Mouse (Mus musculus): ENCODE measurements around the gene Adgrv1.

The Adgrv1 gene

DNA sequence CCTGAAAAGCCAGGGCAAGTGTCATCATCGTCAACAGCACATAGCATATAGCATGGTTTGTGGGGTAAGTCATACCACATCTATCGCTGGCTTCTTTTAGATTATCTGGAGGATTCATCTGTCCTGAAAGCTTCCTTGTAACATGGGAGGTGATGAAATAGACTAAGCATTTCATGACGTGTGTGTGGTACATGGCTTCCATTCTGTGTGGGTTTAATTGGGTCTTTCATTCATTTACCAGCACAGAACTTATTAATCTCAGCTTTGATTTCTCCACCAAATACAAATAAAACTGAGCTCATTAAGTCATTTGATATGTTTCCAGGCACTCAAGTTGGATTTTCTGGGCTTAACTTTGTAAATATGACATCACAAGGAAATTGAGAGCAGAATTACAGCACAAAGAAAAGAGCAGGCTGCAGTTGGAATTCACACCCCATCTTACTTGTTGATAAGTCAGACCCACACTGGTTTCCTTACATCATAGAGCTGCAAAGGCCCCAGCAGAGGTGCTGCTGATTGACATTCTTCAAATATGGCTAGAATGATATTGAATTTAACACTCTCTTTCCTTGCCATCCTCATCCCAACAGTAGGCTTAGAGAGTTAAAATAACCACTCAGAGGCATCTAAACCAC is 396.1 kb downstream of the Adgrv1 start:
- DNase-seq: no peak

DNA sequence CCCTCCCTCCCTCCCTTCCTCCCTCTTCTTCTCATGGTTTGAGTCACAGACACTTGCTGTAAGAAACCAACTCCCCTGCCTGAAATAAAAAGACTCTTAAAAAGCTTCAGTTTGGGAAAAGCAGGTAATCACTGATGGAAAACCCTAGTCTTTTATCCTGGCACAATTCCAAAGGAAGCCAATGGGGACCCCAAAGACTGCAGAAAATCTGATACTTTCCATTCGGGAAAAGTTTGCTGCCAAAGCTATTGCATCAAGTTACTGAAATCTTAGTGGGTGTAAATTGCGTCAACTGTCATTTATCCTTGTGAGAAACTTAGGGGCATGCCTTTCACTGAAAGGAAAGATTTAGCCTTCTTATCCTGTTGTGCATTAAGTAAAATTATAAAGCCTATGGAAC is 398.9 kb downstream of the Adgrv1 start:
- DNase-seq: no peak

DNA sequence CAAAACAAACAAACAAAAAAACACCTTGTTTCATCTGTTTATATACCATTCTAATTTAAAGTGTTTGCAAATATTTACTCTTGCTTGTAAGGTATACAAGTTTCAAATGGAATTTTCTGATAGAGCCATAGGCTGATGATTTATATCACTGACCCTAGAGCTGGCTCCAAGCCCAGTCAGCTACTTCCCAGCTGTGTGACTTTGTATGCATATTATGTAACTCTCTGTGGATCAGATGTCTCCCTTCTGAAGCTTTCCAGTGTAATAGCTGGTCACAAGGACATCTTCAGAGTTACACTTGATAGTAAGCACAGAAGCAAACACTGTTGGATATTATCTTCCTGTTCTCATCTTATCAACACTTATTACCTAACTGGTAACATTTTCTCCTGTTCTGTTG is 400.1 kb downstream of the Adgrv1 start:
- DNase-seq: peak; percentile 18 to 40

DNA sequence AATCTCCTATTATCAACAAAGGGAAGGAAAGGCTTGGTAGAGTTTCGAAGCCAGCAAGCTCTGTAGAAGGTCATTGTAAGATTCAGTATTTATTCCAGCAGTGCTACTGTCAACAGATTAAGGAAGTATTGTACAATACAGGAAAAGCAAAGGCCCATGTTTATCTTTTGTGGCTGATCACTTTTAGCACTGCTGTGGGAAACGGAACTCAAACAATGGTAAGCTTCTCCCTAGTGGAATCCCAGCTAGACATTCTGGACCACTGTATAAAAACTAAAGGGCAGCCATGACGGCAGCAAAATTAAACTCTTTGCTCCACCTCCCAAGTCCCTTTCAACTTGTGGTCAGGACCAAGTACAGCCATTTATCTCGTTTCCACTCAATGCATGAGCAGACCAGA is 402.8 kb downstream of the Adgrv1 start:
- DNase-seq: no peak

DNA sequence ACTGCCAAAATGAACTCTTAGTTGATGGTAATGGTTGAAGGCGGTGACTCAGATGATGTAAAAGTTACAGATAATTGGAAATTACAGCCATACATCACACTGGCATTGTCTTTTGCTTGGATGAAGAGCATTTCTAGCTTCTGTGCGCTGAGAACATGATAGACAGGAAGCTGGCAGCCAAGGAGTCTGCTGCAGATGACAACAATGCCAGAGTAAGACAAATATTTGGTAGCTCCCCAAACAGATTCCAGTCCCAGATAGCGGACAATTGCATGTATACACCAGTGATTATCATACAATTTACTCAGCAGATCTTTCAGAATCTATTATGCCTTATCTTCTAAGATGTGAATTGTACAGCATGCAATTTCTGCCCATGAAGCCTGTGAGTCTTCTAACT is 409.2 kb downstream of the Adgrv1 start:
- DNase-seq: no peak

DNA sequence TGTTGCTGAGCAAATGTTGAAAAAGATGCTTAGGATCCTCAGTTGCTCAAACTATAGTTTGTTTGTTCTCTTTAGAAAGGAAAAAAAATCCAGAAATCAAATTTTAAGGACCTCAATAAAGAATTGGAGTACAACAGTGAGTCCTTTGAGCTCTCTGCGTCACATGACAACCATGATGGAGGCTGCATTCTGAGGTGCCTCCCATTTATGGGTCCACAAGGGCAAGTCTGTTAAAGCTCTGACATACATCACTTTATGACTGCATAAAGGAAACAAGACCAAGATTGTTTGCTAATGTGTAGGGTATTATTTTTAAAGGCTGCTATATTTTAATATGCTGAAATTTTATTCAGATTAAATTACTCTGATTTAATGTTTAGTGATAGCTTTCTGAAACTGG is 410.6 kb downstream of the Adgrv1 start:
- no peak for DNase-seq

DNA sequence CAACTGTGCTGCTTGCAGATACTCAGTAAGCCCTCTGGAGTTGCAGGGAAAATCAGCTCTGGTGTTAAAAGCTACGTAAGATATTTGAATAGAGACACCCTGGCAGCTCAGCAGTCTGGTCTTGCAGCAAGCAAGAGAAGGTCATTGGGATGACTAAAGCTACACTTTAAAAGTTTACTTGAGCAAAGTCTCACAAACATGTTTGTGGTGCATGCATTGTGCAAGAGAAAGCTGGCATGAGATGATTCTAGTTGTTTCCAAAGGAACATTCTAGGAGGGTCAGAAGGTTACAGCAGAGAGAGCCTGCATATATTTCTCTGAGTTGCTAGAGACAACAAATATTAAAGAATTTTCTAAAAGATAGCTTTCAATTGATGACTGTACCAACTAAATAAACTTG is 421.5 kb downstream of the Adgrv1 start:
- no peak for DNase-seq

DNA sequence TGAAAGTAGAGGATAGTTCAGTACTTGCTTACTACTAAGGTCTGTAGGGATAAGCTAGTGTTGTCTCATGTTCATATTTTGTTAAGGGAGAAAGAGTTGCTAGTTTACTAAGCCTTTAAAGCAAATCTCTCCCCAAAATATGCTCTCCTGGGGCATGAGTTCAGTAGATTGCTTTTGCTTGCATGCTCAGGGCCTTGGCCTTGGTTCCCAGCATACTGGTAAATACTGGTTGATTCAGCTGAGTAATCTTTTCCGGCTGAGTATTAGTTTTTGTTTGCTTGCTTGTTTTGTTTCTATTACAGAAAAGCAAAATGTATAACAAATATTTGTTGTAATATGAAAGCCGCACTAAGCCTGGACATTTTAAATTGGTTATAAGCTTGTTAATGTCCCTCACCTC is 422.4 kb downstream of the Adgrv1 start:
- no peak for DNase-seq

DNA sequence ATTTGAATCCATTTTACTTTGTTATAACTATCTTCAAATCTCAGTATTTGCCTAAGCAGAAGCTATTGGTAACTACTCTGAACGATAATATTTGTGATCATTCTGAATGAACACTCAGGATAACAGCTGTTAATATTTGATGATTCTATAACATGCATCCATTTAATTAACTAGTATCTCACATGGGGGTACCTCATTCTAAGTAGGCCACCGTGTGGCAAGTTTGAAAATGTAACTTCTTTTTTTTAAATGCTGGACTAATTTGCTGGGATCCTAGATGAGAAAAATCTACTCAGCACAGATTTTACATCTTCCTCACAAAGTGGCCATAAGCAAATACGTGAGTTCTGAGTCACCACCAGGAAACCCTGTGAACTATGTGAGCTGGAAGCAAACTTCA is 423.1 kb downstream of the Adgrv1 start:
- DNase-seq: no peak

DNA sequence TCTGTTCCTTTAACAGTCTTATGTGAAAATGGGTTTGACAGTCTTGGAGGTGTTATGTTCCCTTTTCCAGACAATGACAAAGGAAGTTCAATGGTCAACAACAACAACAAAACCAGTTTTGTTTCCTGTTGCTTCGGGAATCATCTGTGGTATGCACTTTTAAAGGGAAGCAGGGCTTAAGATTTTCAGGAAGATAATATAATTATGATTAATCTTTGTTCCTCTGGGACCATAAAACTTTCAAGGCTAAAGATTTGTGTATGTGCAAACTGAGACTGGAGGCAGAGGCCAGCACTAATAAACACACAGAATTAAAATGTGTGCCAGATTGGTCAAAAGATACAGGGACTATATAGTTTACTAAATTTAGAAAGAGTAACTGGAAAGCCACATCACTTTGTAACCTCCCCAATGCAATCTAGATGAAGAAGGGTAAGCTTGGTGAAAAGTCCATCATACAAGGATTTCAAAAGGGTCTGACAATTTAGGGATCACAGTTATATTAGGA is 424.8 kb downstream of the Adgrv1 start:
- peak in 1 of 2 experiments; percentile 13 for DNase-seq

DNA sequence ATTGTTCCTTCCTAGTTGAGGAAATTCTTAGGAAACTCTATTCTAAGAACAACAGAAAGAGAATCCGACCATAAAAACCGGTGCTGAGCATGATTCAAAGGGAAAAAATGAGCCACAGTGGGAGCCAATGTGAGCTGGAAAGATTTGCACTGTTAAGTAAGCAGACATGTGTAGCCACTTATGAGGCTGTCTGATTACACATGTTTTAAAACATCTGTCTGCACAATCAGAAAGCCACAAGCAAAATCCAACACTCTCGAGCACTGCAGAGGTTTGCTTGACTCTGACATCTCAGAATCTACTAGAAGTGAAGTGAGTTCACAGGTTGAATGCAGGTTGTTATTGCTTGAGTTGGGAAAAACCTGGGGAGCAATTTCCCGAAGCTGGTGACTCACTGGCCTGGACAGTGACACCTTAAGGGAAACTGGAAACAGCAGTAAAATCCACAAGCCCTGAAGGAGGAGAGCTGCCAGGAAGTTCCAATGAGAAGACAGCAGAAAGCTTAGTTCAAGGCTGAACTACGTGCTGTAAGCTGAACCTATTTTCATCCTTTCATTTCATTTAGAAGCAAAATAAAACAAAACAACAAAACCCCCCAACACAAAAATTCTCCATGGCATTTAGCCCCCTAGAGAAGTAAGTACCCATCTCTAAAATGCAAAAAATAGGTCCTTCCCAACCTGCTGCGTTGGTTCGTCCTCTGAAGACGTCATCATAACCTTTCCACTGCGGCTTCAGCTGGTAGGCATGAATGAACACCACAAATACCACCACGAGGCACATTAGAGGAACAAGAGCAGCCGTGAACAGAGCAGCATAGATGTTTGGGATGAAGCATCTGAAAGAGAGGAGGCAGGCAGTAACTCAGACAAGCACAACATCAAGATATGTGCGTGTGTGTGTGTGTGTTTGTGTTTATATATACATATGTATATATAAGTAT is 450.7 kb downstream of the Adgrv1 start:
- peak in 1 of 2 experiments; percentile 5 for DNase-seq

DNA sequence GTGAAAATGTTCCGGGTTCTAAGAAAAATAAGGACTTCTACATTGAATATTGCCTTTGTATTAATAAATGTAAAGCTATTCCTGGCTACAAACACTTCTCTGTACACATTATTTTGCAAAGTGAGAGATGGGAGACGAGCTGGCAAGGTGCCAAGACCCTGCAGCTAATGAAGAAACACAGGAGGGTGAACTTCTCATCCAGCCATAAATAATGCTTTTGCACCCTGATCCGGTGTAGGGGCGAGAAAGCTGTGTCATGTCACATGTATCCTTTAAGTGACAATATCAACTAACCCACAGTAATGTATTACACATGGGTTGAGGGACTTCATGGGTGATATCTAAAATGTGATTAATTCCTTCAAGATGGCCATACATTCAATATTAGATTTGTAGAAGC is 451.5 kb downstream of the Adgrv1 start:
- DNase-seq: peak in 1 of 2 experiments; percentile 6

DNA sequence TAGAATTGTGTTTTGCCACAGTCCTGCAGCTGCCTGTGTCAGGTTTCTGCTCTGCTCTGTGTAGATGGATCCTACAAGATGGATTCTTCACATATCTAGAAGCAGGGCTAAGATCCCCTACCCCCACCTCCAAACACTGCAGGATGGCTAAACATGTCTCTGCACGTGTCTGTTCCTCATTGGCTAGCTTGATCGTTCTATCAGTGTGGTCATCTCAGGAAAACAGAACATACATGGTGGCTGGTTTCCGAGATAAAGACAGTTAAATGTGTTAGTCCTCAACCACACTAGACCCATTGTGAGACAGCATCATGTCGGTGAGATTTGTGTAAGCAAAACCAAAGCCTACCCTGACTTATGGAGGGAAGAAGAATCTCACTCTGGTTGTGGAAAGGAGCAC is 456.1 kb downstream of the Adgrv1 start:
- DNase-seq: no peak

DNA sequence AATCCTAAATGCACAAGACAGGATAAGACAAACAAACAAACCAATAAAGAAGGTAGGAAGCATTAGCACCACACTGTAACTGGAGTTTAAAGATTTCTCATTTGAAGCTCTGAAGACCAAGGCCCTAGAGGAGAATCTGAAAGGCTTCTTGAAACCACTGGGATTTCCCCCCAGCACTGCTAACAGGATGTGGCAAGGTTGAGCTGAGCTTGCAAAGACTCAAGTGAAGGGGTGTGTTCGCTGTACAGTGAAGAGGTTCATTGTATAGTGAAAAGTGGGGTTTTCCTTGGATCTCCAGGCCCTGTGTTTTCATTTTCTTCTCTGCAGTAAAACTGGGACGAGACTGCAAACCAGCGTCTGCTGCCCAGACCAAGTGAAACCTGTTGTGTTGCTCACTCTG is 456.9 kb downstream of the Adgrv1 start:
- DNase-seq: no peak

DNA sequence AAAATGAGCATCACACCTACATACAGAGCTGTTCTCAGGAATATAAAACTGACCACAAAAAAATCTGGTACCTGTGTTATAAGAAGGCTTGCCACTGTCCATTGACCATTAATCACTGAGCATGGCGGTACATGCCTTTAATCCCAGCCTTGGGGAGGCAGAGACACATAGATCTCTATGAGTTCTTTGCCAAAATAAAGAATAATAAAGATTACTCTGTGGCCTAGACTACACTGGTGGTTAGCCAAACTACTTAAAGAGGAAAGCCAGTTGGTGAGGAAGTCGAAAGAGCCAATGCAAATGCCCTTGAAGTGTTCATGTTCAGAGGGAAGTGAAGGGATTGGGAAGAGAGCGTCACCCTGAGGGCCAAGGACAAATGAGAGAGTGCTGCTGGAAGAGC is 461.8 kb downstream of the Adgrv1 start:
- DNase-seq: no peak

DNA sequence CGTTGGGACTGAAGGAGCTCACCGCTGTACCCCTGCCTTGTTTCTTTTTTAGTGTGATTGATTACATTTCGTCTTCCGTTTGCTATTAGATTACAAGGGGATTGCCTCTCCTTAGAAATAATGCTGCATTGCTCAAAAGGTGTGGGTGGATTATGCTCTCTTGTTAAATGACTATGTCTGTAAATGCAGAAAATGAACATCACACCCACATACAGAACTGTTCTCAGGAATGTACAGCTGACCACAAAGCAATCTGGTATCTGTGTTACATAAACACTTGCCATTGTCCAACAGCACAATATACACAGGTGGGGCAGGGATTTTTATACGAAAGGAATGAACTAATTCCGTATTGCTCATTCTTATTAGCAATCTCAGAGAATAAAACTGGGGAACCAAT is 465.5 kb downstream of the Adgrv1 start:
- DNase-seq: no peak

DNA sequence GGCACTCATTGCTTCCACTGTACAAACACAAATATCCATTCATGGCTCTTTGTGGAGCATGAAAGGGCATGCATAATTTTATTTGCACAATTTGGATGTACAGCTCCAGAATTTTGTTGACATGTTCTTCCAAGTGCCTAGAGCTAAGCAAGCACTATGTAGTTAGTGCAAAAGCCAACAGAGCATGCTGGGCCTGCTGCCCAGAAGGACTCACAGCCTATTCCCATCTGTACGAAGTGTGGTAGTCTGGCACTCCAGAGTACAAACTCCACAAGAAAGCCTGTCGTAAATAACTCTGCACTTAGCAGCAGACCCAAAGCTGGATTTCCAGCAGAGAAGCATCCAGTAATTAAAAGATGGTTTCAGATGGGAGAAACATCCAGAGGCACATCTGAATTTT is 473.1 kb downstream of the Adgrv1 start:
- peak in 1 of 2 experiments; percentile 24 for DNase-seq

DNA sequence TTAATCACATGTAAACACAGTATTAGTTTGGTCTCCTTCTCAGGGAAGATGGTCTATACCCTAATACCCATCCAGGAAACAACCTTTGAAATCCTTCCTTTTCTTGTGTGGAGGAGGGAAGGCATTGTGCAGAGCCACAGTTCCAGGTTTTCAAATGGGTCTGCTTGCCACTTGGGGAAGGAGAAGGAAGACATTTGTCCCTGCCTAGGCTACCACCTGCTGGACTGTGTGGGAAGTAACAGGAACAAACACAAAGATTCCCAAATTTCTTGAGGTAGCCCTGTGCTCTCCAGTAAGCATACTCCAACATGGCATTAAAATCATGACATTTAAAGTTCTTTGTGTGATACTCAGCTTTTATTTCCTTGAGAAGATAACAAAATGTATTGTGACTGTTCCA is 477.6 kb downstream of the Adgrv1 start:
- peak; percentile 62 to 69 for DNase-seq

DNA sequence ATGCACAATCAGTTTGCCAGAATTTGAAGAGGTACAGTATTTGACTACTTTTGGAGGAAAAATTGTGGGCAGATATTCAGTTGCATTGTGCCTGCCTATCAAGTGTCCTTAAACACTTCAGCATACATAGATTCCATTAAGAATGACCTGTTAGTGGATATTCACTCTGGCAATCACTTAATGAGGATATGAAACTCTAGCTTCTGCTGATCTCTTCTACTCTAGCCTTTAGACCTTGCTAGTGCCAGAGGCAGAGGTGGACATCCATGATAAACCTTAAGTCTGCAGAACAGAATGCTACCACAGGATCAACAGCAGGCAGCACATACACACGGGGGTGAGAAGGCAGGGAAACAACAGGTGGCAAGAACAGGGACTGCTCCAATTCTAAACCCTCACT is 488.5 kb downstream of the Adgrv1 start:
- DNase-seq: no peak

DNA sequence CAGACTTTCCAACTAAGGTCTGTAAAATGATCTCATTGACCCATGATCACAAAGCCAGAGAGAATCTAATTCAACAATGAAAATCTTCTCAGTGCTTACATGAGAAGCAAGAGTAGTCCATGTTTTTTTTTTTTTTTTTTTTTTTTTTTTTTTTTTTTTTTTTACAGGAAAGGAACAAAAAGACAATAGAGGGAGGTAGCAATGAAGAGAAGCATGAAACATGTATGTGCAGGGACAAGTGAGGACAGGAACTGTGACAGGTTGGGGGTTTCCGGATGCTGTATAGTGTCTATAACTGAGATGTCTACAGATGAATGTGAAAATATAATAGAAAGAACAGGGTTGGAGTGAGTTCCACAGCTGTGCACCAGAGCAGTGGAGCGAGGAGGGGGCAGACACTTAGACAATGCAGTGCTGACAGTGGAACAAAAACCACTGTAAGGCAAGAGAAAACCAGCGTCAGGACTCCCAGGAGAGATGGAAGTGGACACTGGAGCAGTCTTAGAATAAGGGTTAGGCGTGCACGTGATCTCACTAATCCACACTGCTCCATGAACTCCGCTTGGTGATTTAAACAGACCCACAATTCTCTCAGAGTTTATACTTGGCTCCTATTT is 490.6 kb downstream of the Adgrv1 start:
- DNase-seq: no peak

DNA sequence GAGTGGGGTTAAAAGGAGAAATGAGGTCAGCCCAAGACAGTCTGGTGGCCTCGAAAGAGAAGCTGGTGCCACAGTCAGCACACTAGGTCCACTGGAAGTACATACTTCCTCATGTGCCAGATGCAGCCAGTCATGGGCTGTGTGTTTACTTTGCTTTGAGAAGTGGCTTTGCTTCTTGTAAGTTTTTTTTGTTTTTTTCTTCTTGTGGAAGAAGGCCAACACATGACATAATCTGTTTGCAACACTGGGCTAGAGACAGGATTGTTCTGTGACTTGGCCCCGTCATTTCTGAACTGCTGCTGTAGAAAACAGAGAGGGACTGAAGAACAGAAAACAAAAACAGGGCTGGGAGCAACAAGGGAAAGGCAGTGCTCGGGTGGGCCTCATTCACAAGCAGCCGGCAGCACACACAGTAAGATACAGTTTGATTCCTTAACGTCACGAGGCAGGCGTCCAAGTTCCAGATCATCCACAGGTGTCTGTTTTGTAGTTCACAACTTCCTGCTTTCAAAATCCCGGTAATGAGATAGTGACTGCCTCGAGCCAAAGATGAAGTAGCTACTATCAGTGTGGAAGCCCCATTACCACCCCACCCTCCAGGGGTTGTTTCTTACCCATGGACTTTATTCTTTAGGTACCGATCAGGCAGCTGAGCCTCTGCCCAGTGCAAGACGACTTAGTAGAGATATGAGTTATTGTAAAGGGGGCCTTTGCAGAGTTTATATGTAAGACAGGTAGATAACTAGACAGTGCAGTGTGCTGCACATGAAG is 496.1 kb downstream of the Adgrv1 start:
- DNase-seq: peak; percentile 22 to 71

DNA sequence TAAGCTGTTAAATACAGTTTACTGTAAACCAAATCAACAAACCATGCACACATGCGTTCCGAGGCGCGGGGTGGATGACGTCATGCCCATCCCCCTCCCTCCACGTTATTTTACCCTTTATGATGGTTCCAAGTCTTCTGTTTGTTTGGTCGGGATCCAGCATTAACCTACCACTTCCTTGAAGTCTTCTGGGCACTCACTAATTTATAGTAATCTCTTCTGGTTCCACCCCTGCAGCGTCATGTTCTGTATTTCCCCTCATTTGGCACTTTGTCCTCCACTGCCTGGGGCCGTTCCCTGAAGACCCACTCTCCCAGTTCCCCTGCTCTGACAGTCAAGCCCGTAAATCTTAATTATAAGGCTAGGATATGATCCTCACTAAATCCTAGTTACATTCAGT is 497.0 kb downstream of the Adgrv1 start:
- DNase-seq: no peak

DNA sequence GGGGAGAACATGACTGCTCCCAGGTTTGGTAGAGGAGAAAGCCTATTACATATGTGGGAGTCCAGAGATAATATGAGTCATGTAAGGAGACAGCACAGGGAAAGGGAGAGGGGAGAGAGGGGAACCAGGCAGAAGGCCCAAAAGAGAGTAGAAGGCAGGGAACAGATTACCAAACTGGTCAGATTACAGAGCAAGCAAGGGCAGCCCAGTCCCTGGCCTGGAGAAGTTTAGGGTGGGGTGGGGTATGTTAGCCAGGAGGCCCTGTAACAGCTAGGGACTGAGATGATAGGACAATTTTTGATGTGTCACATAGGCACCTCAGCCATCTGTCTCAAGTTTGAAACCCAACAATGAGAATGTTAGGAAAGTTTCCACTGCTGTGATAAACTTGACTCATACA is 498.5 kb downstream of the Adgrv1 start:
- DNase-seq: no peak
